Mouse (Mus musculus) neural tube, embryonic 12.5 days (tissue): ENCODE results near the gene Gm10300. TPM values are rescaled to one million over a fixed set of nuclear protein-coding genes. Genes with fewer than 3 reads are reported as not detected.

Experiments
- ATAC-seq: fragments of 200-750 bp; cut with Nextera tagmentation; 2 replicates; pipeline ENCODE4 v1.8.0; 2017; ENCODE audit warnings: low read depth, mild to moderate bottlenecking, moderate TSS enrichment, moderate library complexity; ENCODE audit not compliant: low FRiP score
- H3K27ac ChIP-seq: fragments of 300-500 bp; sonication (generic); 2 replicates; pipeline ENCODE4 v1.5.1; 2016
- H3K27me3 ChIP-seq: fragments of 300-500 bp; sonication (generic); replicated peaks from 2 replicates; pipeline ENCODE4 v1.6.1; 2016; ENCODE audit warnings: mild to moderate bottlenecking
- H3K36me3 ChIP-seq: fragments of 300-500 bp; sonication (generic); 2 replicates; pipeline ENCODE4 v1.6.1; 2016; ENCODE audit warnings: mild to moderate bottlenecking
- H3K4me1 ChIP-seq: fragments of 300-500 bp; sonication (generic); 2 replicates; pipeline ENCODE4 v1.6.1; 2016
- H3K4me2 ChIP-seq: fragments of 300-500 bp; sonication (generic); replicated peaks from 2 replicates; pipeline ENCODE4 v1.6.1; 2016; ENCODE audit warnings: mild to moderate bottlenecking
- H3K4me3 ChIP-seq: fragments of 300-500 bp; sonication (generic); 2 replicates; pipeline ENCODE4 v1.5.1; 2016
- H3K9ac ChIP-seq: fragments of 300-500 bp; sonication (generic); 2 replicates; pipeline ENCODE4 v1.6.1; 2016; ENCODE audit warnings: mild to moderate bottlenecking
- H3K9me3 ChIP-seq: fragments of 300-500 bp; sonication (generic); 2 replicates; pipeline ENCODE4 v1.6.1; 2016; ENCODE audit warnings: mild to moderate bottlenecking
- WGBS: fragments of 180-500 bp; shearing (Covaris S2); methylation state at CpG from one replicate; pipeline ENCODE4 v1.1.7; 2016; 5-methylcytosine and 5-hydroxymethylcytosine counted together
- polyA plus RNA-seq: library from polyadenylated mRNA; unstranded; fragments of >200 nt; fragmentation: Nextera tagmentation; extraction: Ambion mirVana; gene quantifications from 2 replicates; pipeline ENCODE4 v1.2.1, GENCODE M21; 2016

The Gm10300 gene
- polyA plus RNA-seq: 0.09 TPM in 1 of 2 replicates, not detected in the other

DNA sequence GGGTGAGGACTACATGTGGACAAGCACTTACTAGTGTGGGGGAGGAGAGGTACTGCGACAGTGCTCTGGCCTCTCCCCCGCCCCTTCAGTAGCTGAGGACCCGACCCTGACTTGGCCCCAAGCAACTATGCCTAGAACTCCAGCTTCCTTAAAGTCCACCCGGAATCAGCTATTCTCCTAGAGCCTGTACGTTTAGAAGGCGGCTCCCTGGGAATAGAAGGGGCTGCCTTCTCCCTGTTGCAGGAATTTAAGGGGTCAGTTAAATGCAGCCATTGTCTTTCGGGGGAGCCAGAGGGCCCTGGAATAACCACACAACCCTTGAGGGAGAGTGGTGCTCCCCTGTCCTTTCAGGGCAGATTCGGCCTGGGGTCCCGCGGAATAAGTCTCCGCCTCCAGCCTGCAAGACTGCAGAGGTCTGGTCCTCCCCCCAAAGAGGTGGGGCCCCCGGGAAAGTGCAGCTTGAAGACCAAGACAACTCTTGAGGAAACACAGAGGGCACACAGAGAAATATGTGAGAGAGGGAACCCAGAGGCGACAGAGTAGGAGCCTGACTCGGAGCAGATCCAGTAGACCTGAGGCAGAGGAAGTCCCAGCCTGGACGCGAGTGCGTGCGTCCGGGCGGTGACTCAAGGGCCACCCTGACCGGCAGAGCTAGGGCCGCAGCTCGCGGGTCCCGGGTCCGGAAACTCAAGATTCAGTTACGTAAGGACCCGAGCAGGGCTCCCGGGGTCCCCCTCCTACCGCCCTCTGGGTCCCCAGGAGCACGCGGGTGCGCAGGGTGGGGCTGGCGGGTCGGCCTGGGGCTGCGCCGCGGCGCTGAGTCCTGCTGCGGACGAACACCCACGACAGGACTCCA, at the start of gene Gm10300:
Gene Gm10300 (plus strand): TSS at position 621 of the 856 bp plus-strand sequence.
- peak; percentile 46 for ATAC-seq
- Histone ChIP-seq H3K9ac (peak within 1 kb of the TSS; percentile 69), H3K4me2 (peak within 1 kb of the TSS; percentile 100), H3K4me3 (peak within 1 kb of the TSS; percentile 74), H3K36me3 (no peaks in the 10 kb centered on the region), H3K27ac (no peak within 1 kb of the TSS), H3K27me3 (peaks cover 9% of the 10 kb centered on the region), H3K4me1 (peaks cover 19% of the 10 kb centered on the region), H3K9me3 (no peaks in the 10 kb centered on the region)
- WGBS: under 1% methylated on average over 42 of the region's 42 CpGs

DNA sequence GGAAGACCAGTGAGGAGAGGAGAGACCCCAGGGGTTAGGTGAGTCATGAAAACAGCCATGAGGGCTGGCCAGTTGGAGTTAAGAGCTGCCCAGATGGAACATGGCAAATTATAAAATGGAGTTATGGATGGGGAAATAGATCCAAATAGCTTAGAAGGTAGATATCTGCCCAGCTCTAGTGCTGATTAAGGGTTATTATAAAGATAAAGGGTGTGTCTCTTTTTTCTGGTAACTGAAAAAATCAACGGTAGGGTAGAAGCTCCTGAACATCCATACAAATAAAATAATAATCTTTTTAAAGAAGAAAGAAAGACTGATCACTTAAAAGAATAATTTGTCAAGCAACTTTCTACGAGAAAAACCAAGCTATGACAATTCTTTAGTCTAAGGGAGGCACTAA, 49.2 kb upstream of the Gm10300 start:
- WGBS: 82% methylated on average over 2 of the region's 2 CpGs
- H3K27ac ChIP-seq: no peak overlapping the region
- peaks cover 11% of the 10 kb centered on the region for H3K4me1 ChIP-seq
- ATAC-seq: no peak
- peaks cover 3% of the 10 kb centered on the region; the same call in 1 of the 2 replicates for H3K36me3 ChIP-seq
- H3K9ac ChIP-seq: no peak overlapping the region
- 0 out of 2 replicates have a peak, but pooled peaks cover 3% of the 10 kb centered on the region for H3K9me3 ChIP-seq
- no peak overlapping the region for H3K4me3 ChIP-seq
- H3K4me2 ChIP-seq: no peak overlapping the region
- H3K27me3 ChIP-seq: no peaks in the 10 kb centered on the region

DNA sequence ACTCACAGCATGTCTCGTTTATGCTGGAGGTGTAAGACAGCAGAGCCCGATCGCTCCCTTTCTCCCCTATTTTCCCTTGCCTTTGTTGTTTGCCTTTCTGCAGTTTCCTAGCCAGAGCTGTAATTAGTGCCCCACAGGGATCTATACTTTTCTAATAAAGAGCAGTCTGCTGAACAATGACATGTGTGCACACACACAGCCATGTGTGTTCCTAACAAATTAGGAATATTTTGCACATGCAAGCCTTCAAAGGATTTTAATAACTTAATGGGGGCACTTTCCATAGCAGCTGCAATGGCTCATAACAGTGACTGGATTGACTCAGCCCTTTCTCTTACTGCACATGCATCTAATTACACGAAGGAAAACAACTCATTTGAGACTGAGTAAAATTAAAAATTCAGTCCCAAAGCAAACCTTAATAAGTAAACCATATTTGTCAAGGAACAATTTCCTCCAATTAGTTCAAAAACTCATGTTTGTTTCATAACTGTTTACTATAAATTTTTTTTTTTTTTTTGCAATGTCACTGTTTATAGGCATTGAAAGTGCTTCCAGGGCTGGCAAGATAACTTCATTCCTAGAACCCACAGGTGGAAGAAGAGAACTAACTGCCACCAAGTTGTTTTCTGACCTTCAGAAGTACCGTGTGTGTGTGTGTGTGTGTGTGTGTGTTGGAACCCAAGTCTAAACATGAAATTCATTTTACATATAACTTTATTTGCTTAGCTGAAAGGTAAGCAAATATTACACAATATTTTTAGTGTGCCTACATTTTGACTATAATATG, 48.6 kb upstream of the Gm10300 start:
- Histone ChIP-seq H3K27ac (no peak overlapping the region), H3K4me1 (peaks cover 17% of the 10 kb centered on the region), H3K27me3 (no peaks in the 10 kb centered on the region), H3K9ac (no peak overlapping the region), H3K4me2 (no peak overlapping the region), H3K36me3 (peaks cover 3% of the 10 kb centered on the region; the same call in 1 of the 2 replicates), H3K4me3 (no peak overlapping the region), H3K9me3 (0 out of 2 replicates have a peak, but pooled peaks cover 3% of the 10 kb centered on the region)
- ATAC-seq: no peak
- whole genome bisulfite sequencing: 29% methylated on average over 5 of the region's 5 CpGs

- no peak overlapping the region for H3K4me3 ChIP-seq
- 0 out of 2 replicates have a peak, but pooled peaks cover 3% of the 10 kb centered on the region for H3K9me3 ChIP-seq
- no peak for ATAC-seq
- 84% methylated on average over 6 of the region's 6 CpGs for WGBS
- H3K9ac ChIP-seq: no peak overlapping the region
- H3K27ac ChIP-seq: no peak overlapping the region
- H3K4me2 ChIP-seq: no peak overlapping the region
- peaks cover 3% of the 10 kb centered on the region; the same call in 1 of the 2 replicates for H3K36me3 ChIP-seq
- H3K27me3 ChIP-seq: no peaks in the 10 kb centered on the region
- peaks cover 20% of the 10 kb centered on the region for H3K4me1 ChIP-seq
Observed at GRCm38 (mm10) chr4:132027167-132027566, 47.3 kb upstream of the Gm10300 start.

GRCm38 (mm10) chr4:132027806-132028205, 46.7 kb upstream of the Gm10300 start:
- no peak overlapping the region for H3K4me3 ChIP-seq
- no peaks in the 10 kb centered on the region for H3K36me3 ChIP-seq
- no peak for ATAC-seq
- no peak overlapping the region for H3K4me2 ChIP-seq
- no peak overlapping the region for H3K27ac ChIP-seq
- H3K9me3 ChIP-seq: no peaks in the 10 kb centered on the region
- WGBS: 100% methylated on average over 1 of the region's 1 CpGs
- no peaks in the 10 kb centered on the region for H3K27me3 ChIP-seq
- no peak overlapping the region for H3K9ac ChIP-seq
- peaks cover 20% of the 10 kb centered on the region for H3K4me1 ChIP-seq

GRCm38 (mm10) chr4:132029851-132030741, 44.4 kb upstream of the Gm10300 start:
- Histone ChIP-seq H3K27ac (peak overlapping the region; percentile 15; the same call in 1 of the 2 replicates), H3K27me3 (no peaks in the 10 kb centered on the region), H3K36me3 (no peaks in the 10 kb centered on the region), H3K4me3 (no peak overlapping the region), H3K9ac (no peak overlapping the region), H3K4me2 (no peak overlapping the region), H3K9me3 (no peaks in the 10 kb centered on the region), H3K4me1 (peaks cover 22% of the 10 kb centered on the region)
- WGBS: 63% methylated on average over 10 of the region's 10 CpGs
- no peak for ATAC-seq

- H3K4me3 ChIP-seq: no peak overlapping the region
- no peaks in the 10 kb centered on the region for H3K36me3 ChIP-seq
- no peak overlapping the region for H3K9ac ChIP-seq
- peaks cover 34% of the 10 kb centered on the region for H3K4me1 ChIP-seq
- H3K9me3 ChIP-seq: no peaks in the 10 kb centered on the region
- no peaks in the 10 kb centered on the region for H3K27me3 ChIP-seq
- H3K27ac ChIP-seq: no peak overlapping the region
- H3K4me2 ChIP-seq: no peak overlapping the region
- ATAC-seq: no peak
- 88% methylated on average over 1 of the region's 1 CpGs for WGBS
Observed at GRCm38 (mm10) chr4:132033183-132033582, 41.3 kb upstream of the Gm10300 start.

- H3K27ac ChIP-seq: no peak overlapping the region
- peaks cover 41% of the 10 kb centered on the region for H3K4me1 ChIP-seq
- WGBS: 15% methylated on average over 2 of the region's 2 CpGs
- H3K4me2 ChIP-seq: 0 out of 2 replicates have a peak overlapping the region, but pooled peaks have one; percentile 14
- no peak overlapping the region for H3K4me3 ChIP-seq
- H3K27me3 ChIP-seq: no peaks in the 10 kb centered on the region
- no peak overlapping the region for H3K9ac ChIP-seq
- no peaks in the 10 kb centered on the region for H3K36me3 ChIP-seq
- no peaks in the 10 kb centered on the region for H3K9me3 ChIP-seq
- 0 out of 2 replicates have a peak, but pooled peaks have one; percentile 63 for ATAC-seq
Observed at GRCm38 (mm10) chr4:132034242-132034641, 40.3 kb upstream of the Gm10300 start.

DNA sequence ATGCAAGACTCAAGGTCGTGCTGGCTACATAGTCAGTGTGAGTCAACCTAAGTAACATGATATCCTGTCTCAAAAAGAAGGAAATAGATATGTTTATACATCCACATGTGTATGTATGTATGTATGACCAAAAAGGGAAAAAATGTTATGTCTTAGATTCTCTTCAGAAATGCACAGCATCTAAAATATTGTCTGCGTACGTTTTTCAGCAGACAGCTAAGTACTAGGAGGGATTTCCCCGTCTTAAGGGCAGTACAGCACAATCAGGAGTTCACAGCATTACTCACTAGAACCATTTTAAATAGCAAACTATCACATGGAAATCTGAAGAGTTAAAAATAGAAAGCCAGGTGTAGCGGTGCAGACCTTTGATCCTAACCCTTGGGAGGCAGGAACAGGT, 37.4 kb upstream of the Gm10300 start:
- Histone ChIP-seq H3K36me3 (no peaks in the 10 kb centered on the region), H3K9me3 (no peaks in the 10 kb centered on the region), H3K4me1 (peaks cover 32% of the 10 kb centered on the region), H3K27ac (no peak overlapping the region), H3K4me2 (no peak overlapping the region), H3K9ac (no peak overlapping the region), H3K4me3 (no peak overlapping the region), H3K27me3 (no peaks in the 10 kb centered on the region)
- ATAC-seq: no peak
- 89% methylated on average over 5 of the region's 5 CpGs for WGBS

DNA sequence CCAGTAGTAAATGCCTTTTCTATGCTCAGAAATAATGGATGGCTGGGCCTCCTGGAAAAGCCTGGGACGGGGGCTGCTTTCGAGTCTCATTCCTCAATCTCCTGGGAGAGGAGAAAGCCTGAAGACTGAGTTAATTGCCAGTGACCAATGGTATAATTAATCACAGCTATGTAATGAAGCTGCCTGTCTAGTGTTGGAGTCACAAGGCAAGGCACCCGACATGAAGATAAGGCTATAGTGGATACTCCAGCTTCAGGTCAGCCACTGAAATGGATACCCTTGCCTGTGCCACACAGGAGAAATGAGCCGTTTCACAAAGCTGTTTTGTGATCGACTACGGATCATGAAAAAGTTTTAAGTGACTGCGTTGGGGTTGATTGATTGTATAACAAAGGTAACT, 36.5 kb upstream of the Gm10300 start:
- Histone ChIP-seq H3K27ac (peak overlapping the region; percentile 34; the same call in 1 of the 2 replicates), H3K9ac (no peak overlapping the region), H3K4me3 (no peak overlapping the region), H3K9me3 (no peaks in the 10 kb centered on the region), H3K4me1 (peaks cover 32% of the 10 kb centered on the region), H3K36me3 (no peaks in the 10 kb centered on the region), H3K27me3 (no peaks in the 10 kb centered on the region), H3K4me2 (0 out of 2 replicates have a peak overlapping the region, but pooled peaks have one; percentile 10)
- no peak for ATAC-seq
- 23% methylated on average over 7 of the region's 7 CpGs for WGBS

- Histone ChIP-seq H3K27me3 (no peaks in the 10 kb centered on the region), H3K36me3 (no peaks in the 10 kb centered on the region), H3K4me3 (no peak overlapping the region), H3K27ac (peak overlapping the region; percentile 53; the same call in 1 of the 2 replicates), H3K4me1 (peaks cover 32% of the 10 kb centered on the region), H3K9ac (no peak overlapping the region), H3K9me3 (no peaks in the 10 kb centered on the region), H3K4me2 (no peak overlapping the region)
- WGBS: 75% methylated on average over 2 of the region's 2 CpGs
- no peak for ATAC-seq
Observed at GRCm38 (mm10) chr4:132038809-132039208, 35.7 kb upstream of the Gm10300 start.
